Mouse (Mus musculus) spleen, adult 2 months (tissue): ENCODE results near the gene 2610021A01Rik. TPM values are rescaled to one million over a fixed set of nuclear protein-coding genes. Genes with fewer than 3 reads are reported as not detected.
"Not testable (repeated sequence)": the region's sequence is repeated elsewhere in the genome, so short reads cannot be mapped to it uniquely, and the experiment has no call there.

Experiments used
- DNase-seq, 2 experiments: peaks; one replicate each; pipeline versions ENCODE4 v3.0.0 to v3.0.0-alpha.2; 2012 to 2021; ENCODE audit warnings: low spot score in 2 of 2, low read depth in 1 of 2
- H3K27ac ChIP-seq: fragments of 200-500 bp; 2 replicates; pipeline ENCODE4 v1.5.1; 2012; ENCODE audit warnings: low read length, inconsistent platforms; ENCODE audit not compliant: insufficient read depth
- H3K27me3 ChIP-seq: fragments of 200-500 bp; 2 replicates; pipeline ENCODE4 v1.6.1; 2012; ENCODE audit warnings: mild to moderate bottlenecking, moderate library complexity, low read length, inconsistent platforms; ENCODE audit not compliant: control insufficient read depth, insufficient read depth
- H3K36me3 ChIP-seq: fragments of 200-500 bp; 2 replicates; pipeline ENCODE4 v1.6.1; 2012; ENCODE audit warnings: mild to moderate bottlenecking, low read length, inconsistent platforms; ENCODE audit not compliant: control insufficient read depth, insufficient read depth
- H3K4me1 ChIP-seq: fragments of 200-500 bp; 2 replicates; pipeline ENCODE4 v1.6.1; 2011; ENCODE audit warnings: inconsistent platforms; ENCODE audit not compliant: control insufficient read depth, insufficient read depth, insufficient read length
- H3K4me3 ChIP-seq: fragments of 200-500 bp; 2 replicates; pipeline ENCODE4 v1.5.1; 2011; ENCODE audit warnings: mild to moderate bottlenecking, inconsistent platforms; ENCODE audit not compliant: insufficient read depth, insufficient read length; ENCODE audit errors: extremely low read depth
- CTCF ChIP-seq: fragments of 200-500 bp; IDR thresholded peaks from 2 replicates; pipeline ENCODE4 v1.5.1; 2011; ENCODE audit warnings: mild to moderate bottlenecking, inconsistent platforms; ENCODE audit not compliant: insufficient read depth, insufficient read length, insufficient replicate concordance; ENCODE audit errors: extremely low read depth
- POLR2A ChIP-seq: fragments of 200-500 bp; IDR thresholded peaks from 2 replicates; pipeline ENCODE4 v1.6.1; 2011; ENCODE audit warnings: low read depth, low read length, inconsistent platforms
- WGBS: fragments of 180-500 bp; shearing (Covaris S2); methylation state at CpG from one replicate; pipeline ENCODE4 v1.1.7; 2018; 5-methylcytosine and 5-hydroxymethylcytosine counted together
- polyA plus RNA-seq: library from polyadenylated mRNA; depleted of rRNA; stranded (reverse); fragments of >200 nt; gene quantifications from 2 replicates; pipeline ENCODE4 v1.2.3, GENCODE M21; 2012; rRNA removed

2610021A01Rik gene
- polyA plus RNA-seq, 1 experiment, result 2.6 TPM

DNA sequence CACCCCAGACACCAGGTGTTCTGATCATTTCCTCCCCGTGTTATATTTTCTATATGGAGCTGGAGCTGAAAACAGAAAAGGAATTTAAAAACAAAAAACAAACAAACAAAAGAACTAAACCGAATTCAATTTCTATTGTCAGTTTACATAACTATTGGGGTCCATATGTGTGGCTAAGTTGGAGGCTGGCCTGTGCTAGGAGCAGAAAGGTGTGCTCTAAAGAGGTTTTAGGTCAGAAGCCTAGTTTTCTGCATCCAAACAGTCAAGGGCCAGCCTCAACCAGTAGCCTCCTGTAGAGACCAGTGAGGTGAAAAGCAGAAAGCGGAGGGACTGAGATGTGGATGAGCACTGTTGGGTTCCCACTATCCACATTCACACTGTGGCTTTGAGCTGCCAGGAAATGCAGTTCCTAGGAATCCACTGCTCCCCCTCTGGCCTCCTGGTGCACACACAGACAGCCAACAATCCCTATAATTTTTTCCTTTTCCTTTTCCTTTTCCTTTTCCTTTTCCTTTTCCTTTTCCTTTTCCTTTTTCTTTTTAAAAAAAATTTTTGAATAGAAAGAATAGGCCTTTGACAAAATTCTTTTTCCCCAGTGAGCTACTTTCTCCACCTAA, 1.0 kb downstream of the 2610021A01Rik start:
- Histone ChIP-seq H3K27me3 (no peaks in the 10 kb centered on the region), H3K4me3 (peak overlapping the region; percentile 16; the same call in 1 of the 2 replicates), H3K36me3 (no peaks in the 10 kb centered on the region), H3K4me1 (no peaks in the 10 kb centered on the region; the same call in 1 of the 2 replicates), H3K27ac (no peak overlapping the region)
- 29% methylated on average over 3 of the region's 3 CpGs for WGBS
- DNase-seq, result no peak
- TF ChIP-seq CTCF, result no peak
- TF ChIP-seq POLR2A, result no peak

DNA sequence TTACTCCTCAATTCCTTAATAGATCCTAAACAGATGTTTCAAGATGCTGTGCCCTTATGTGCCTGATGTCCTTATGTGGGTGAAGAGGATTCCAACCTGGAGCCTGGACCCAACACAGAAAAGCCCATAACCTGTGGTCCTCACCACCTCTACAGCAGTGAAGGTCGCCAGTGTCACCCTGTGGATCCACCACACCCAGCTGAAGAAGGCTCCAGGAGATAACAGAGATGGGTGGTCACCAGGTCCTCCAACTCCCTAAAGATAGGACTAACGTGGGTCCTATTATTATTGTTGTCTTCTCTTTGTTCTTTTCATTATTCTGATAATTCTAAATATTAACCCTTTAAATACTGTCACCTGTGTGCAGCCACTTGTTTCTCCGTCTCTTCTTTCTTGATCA, 12.6 kb downstream of the 2610021A01Rik start:
- no peaks in the 10 kb centered on the region for H3K4me1 ChIP-seq
- H3K27ac ChIP-seq, result no peak overlapping the region
- 88% methylated on average over 3 of the region's 3 CpGs for WGBS
- DNase-seq, result no peak
- peaks cover 5% of the 10 kb centered on the region; the same call in 1 of the 2 replicates for H3K36me3 ChIP-seq
- no peak for TF ChIP-seq POLR2A
- no peak overlapping the region for H3K4me3 ChIP-seq
- H3K27me3 ChIP-seq, result no peaks in the 10 kb centered on the region

DNA sequence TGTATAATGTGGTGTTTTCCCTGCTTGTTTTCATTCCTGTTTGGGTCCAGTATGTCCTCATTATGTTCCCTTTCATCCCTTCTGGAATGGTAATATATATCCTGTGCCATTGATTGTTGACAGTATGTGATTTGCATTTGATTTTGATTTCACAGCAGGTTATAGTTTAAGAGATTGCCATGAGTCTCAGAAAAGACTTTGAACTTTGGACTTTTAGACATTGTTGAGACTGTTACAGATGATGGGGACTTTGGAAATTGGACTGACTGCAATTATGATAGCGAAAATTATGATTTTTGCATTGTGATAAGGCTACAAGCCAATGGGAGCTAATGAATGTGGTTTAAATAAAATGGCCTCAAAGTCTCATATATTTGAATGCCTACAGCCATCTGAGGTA, 17.2 kb downstream of the 2610021A01Rik start:
- 92% methylated on average over 1 of the region's 1 CpGs for WGBS
- not testable (repeated sequence) for H3K36me3 ChIP-seq

DNA sequence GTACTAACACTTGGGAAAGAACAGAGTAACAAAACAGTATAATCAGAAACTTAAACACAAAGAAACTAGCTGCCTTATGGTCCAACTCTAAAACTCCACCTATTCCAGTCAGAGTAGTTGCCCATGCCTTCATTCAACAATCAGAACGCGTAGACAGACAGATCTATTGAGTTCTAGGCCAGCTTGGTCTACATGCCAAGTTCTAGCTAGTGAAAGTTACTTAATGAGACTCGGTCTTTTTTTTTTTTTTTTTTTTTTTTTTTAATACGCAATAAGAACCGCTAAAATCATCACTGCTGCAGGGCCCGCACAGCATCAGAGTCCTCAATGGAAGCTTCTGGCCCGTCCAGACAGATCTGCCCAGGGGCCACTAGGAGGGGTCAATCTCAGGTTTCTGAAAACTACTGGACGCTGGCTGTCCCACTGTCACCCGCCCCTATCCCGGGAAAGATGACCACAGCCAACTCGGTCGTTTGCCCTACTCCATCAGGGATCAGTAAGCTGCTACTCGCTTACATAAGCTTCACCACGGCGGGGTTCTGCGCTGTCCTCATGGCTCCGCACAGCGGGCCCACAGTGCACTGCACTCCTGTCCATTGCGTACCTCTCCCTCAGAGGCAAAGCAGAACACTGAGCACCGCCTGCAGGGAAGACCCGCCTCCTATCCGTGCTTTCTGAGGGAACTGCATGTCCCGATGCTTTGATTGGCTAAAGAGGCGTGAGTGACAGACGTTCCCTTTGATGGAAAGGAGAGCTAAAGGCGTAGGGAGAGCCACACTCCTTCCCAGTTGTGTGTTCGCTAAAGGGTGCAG, 33.6 kb downstream of the 2610021A01Rik start, which contains the start of gene Zfp788:
Gene Zfp788 (plus strand): TSS at position 795 of the 812 bp plus-strand sequence.
- peaks cover 5% of the 10 kb centered on the region for H3K36me3 ChIP-seq
- TF ChIP-seq CTCF (0 out of 2 replicates have a peak, but pooled peaks have one; percentile 15), POLR2A (no peak)
- WGBS, result 3% methylated on average over 27 of the region's 27 CpGs
- peak within 1 kb of the TSS; percentile 80 for H3K27ac ChIP-seq
- peak; percentile 68 to 83 for DNase-seq
- H3K27me3 ChIP-seq, result no peaks in the 10 kb centered on the region
- H3K4me1 ChIP-seq, result no peaks in the 10 kb centered on the region
- H3K4me3 ChIP-seq, result peak within 1 kb of the TSS; percentile 75

More for the DNA sequence above, 17.2 kb downstream of the 2610021A01Rik start:
- DNase-seq, H3K27me3 ChIP-seq, H3K27ac ChIP-seq, H3K4me1 ChIP-seq, H3K4me3 ChIP-seq: not testable (repeated sequence)

DNA sequence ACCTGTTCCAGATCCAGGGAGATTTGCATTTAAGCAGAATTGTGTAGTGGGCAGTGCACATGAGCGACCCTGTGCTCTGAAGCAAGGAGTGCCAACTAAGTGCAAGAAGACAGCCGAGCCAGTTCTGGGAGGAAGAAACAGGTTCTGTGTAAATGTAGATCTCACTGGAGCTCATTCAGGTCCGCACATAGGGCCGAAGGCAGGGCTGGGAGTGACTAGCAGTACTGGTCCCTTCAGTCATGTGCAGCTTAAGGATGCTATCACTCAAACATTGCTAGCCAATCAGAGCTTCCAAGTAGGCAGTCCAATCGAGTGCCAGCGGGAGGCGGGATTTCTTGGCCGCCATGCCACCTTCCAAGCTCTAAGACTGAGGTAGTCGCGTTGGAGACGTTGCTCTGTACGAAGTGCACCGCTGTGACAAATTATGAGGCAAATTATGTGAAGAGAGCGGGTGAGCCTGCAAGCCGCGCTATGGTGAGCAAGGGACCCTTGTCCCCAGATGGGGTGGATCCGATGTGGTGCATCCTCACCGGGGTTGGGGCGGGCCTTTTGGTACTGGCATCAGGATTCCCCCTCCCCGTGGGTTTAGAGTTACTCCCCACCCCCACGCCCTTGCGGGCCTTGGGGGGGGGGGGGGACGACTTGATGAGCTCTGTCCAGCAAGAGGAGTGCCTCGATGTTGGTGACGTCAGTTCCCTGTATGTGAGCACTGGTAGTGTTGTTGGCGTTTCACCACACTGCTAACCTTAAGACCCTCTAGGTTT, 34.4 kb downstream of the 2610021A01Rik start:
- H3K4me3 ChIP-seq, result peak overlapping the region; percentile 75
- H3K27ac ChIP-seq, result peak overlapping the region; percentile 80
- under 1% methylated on average over 26 of the region's 26 CpGs for WGBS
- peaks cover 5% of the 10 kb centered on the region for H3K36me3 ChIP-seq
- no peaks in the 10 kb centered on the region for H3K4me1 ChIP-seq
- TF ChIP-seq POLR2A, result peak; percentile 41; the same call in 1 of the 2 replicates
- TF ChIP-seq CTCF, result no peak
- DNase-seq, result peak; percentile 79 to 86
- H3K27me3 ChIP-seq, result no peaks in the 10 kb centered on the region

DNA sequence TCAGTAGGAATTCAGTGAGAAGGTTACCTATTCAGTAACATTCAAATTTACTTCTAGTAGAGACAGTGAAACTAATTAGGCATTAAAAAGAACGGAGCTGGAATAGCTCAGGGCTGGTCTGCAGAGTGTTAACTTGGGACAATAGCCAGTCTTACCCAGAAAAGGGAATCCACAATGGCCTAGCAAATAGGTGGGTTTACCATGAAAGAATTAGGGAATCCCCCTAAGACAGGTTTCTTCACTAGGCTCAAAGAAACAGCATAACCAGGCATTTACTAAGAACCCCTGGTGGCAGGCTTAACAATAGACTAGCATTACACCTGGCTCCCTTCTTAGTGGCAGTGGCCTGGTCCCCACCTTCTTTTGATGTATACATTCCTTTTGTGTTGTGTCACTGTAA, 75.3 kb downstream of the 2610021A01Rik start:
- DNase-seq, H3K4me1 ChIP-seq, H3K27ac ChIP-seq, H3K27me3 ChIP-seq, H3K4me3 ChIP-seq, H3K36me3 ChIP-seq: not testable (repeated sequence)
- WGBS, result 79% methylated on average over 1 of the region's 1 CpGs

Other genes with a start within 250 kb of the 2610021A01Rik start
- gene AI987944, start 205.9 kb upstream of the 2610021A01Rik start, polyA plus RNA-seq, result 2.6 and 3.8 TPM in 2 replicates
- gene Vmn2r57, start 150.5 kb upstream of the 2610021A01Rik start, polyA plus RNA-seq, result 0.02 TPM in 2 replicates
- gene Gm20449, start 99.8 kb upstream of the 2610021A01Rik start, polyA plus RNA-seq, result 0.02 TPM in 1 of 2 replicates, not detected in the other
- gene AW146154, start 99.3 kb upstream of the 2610021A01Rik start, polyA plus RNA-seq, result 3.1 and 3.5 TPM in 2 replicates
- gene Gm6871, start 25.6 kb upstream of the 2610021A01Rik start, polyA plus RNA-seq, result not detected in 2 replicates
- 0.33 and 0.81 TPM in 2 replicates for gene Zfp788, start 34.0 kb downstream of the 2610021A01Rik start, polyA plus RNA-seq